Mouse (Mus musculus) liver, adult 2 months (tissue): ENCODE data around the gene Cntnap5c. TPM values are rescaled to one million over a fixed set of nuclear protein-coding genes. Genes with fewer than 3 reads are reported as not detected.

Experiments
- DNase-seq: peaks from one replicate; pipeline ENCODE4 v3.0.0-alpha.2; 2011; ENCODE audit warnings: low read depth, low spot score; ENCODE audit errors: extremely low read depth
- H3K27ac ChIP-seq: fragments of 200-500 bp; replicated peaks from 2 replicates; pipeline ENCODE4 v1.5.1; 2012; ENCODE audit warnings: low read depth, mild to moderate bottlenecking, control low read depth, inconsistent platforms, low read length; ENCODE audit not compliant: insufficient read depth
- H3K27me3 ChIP-seq: fragments of 200-500 bp; 2 replicates; pipeline ENCODE4 v1.6.1; 2012; ENCODE audit warnings: mild to moderate bottlenecking, moderate library complexity, low read length, inconsistent platforms; ENCODE audit not compliant: control insufficient read depth, insufficient read depth
- H3K36me3 ChIP-seq: fragments of 200-500 bp; 2 replicates; pipeline ENCODE4 v1.6.1; 2012; ENCODE audit warnings: low read length, inconsistent platforms; ENCODE audit not compliant: control insufficient read depth, insufficient read depth
- H3K4me1 ChIP-seq: fragments of 200-500 bp; 2 replicates; pipeline ENCODE4 v1.6.1; 2011; ENCODE audit warnings: low read length; ENCODE audit not compliant: control insufficient read depth, insufficient read depth
- H3K4me3 ChIP-seq: fragments of 200-500 bp; 2 replicates; pipeline ENCODE4 v1.5.1; 2011; ENCODE audit warnings: low read depth, mild to moderate bottlenecking, control low read depth, low read length, moderate library complexity; ENCODE audit not compliant: insufficient read depth
- H3K79me2 ChIP-seq: fragments of 200-500 bp; 2 replicates; pipeline ENCODE4 v1.6.1; 2012; ENCODE audit warnings: inconsistent platforms, mild to moderate bottlenecking, low read length, moderate library complexity; ENCODE audit not compliant: control insufficient read depth, insufficient read depth
- H3K9ac ChIP-seq: fragments of 200-500 bp; 2 replicates; pipeline ENCODE4 v1.6.1; 2012; ENCODE audit warnings: low read depth, mild to moderate bottlenecking, control low read depth, inconsistent platforms, low read length
- CTCF ChIP-seq: fragments of 200-500 bp; IDR thresholded peaks from 2 replicates; pipeline ENCODE4 v1.5.1; 2011; ENCODE audit warnings: low read depth, low read length, control low read depth
- POLR2A ChIP-seq: fragments of 200-500 bp; IDR thresholded peaks from 2 replicates; pipeline ENCODE4 v1.6.1; 2011; ENCODE audit warnings: low read length, control low read depth; ENCODE audit not compliant: insufficient read depth; ENCODE audit errors: extremely low read depth
- WGBS: fragments of 180-500 bp; shearing (Covaris S2); methylation state at CpG from one replicate; pipeline ENCODE4 v1.1.7; 2018; 5-methylcytosine and 5-hydroxymethylcytosine counted together
- polyA plus RNA-seq: library from polyadenylated mRNA; depleted of rRNA; stranded (reverse); fragments of >200 nt; gene quantifications from 2 replicates; pipeline ENCODE4 v1.2.3, GENCODE M21; 2012; rRNA removed
- total RNA-seq: library from RNA; depleted of rRNA; stranded (reverse); fragments of >200 nt; gene quantifications from 2 replicates; pipeline ENCODE4 v1.2.3, GENCODE M21; 2014; rRNA removed

Gene Cntnap5c
- total and polyA plus RNA-seq, 2 experiments = not detected

- Histone ChIP-seq H3K27me3 (no peaks in the 10 kb centered on the region), H3K36me3 (no peaks in the 10 kb centered on the region), H3K27ac (no peak overlapping the region), H3K4me3 (no peak overlapping the region), H3K9ac (no peak overlapping the region), H3K79me2 (no peaks in the 10 kb centered on the region), H3K4me1 (no peaks in the 10 kb centered on the region)
- WGBS = 64% methylated on average over 4 of the region's 4 CpGs
- no peak for DNase-seq
- TF ChIP-seq POLR2A = no peak
- TF ChIP-seq CTCF = no peak
Observed at GRCm38 (mm10) chr17:58363582-58364267, 594.4 kb downstream of the Cntnap5c start.

DNA sequence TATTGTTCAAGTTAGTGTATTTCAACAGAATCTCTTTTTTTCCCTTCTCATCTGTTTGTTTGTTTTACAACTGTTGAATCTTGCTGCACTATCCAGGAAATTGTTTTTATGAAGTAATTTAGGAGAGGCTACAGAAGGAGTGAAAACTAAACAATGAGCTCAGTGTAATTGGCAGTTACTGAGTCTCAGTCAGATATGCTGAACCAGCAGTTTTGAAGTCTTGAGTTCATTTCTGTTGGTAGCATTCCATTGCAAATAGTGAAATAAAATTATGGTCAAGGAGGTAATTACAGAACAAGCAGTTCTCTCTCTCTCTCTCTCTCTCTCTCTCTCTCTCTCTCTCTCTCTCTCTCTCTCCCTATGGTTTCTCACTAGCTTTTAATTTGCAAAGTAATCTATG is 600.7 kb downstream of the Cntnap5c start:
- Histone ChIP-seq H3K36me3 (no peaks in the 10 kb centered on the region), H3K27me3 (no peaks in the 10 kb centered on the region), H3K9ac (no peak overlapping the region), H3K4me3 (no peak overlapping the region), H3K4me1 (no peaks in the 10 kb centered on the region), H3K27ac (no peak overlapping the region), H3K79me2 (no peaks in the 10 kb centered on the region)
- DNase-seq = no peak
- TF ChIP-seq POLR2A (no peak), CTCF (no peak)

- H3K9ac ChIP-seq = no peak overlapping the region
Observed at GRCm38 (mm10) chr17:58407769-58408168, 638.4 kb downstream of the Cntnap5c start.

DNA sequence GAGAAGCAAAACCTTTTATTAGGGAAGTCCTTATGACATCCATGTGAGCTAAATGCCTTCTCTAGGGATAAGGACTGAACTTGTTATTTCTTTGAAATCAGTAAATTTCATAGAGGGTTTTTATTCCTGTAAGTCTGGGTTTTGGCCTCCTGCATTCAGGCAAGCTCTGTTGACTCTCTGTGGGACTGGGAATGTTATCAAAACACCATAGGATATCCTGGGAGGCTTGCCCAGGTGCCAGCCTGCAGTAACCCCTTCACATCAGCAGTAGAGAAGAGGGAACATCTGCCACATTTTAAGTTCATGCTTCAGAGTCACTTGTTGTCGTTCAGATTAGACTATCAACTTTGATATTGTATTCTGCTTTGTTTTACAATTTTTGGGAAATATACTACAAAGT is 639.4 kb downstream of the Cntnap5c start:
- H3K4me1 ChIP-seq = no peaks in the 10 kb centered on the region
- H3K27me3 ChIP-seq = no peaks in the 10 kb centered on the region
- no peaks in the 10 kb centered on the region for H3K79me2 ChIP-seq
- TF ChIP-seq CTCF (no peak), POLR2A (no peak)
- H3K9ac ChIP-seq = no peak overlapping the region
- no peak overlapping the region for H3K27ac ChIP-seq
- no peak overlapping the region for H3K4me3 ChIP-seq
- WGBS = 57% methylated on average over 1 of the region's 1 CpGs
- DNase-seq = no peak
- no peaks in the 10 kb centered on the region for H3K36me3 ChIP-seq

More at GRCm38 (mm10) chr17:58407769-58408168, 638.4 kb downstream of the Cntnap5c start:
- Histone ChIP-seq H3K4me3 (no peak overlapping the region), H3K36me3 (no peaks in the 10 kb centered on the region), H3K79me2 (no peaks in the 10 kb centered on the region), H3K27me3 (no peaks in the 10 kb centered on the region), H3K4me1 (no peaks in the 10 kb centered on the region), H3K27ac (no peak overlapping the region)
- no peak for TF ChIP-seq CTCF
- TF ChIP-seq POLR2A = no peak
- DNase-seq = no peak

DNA sequence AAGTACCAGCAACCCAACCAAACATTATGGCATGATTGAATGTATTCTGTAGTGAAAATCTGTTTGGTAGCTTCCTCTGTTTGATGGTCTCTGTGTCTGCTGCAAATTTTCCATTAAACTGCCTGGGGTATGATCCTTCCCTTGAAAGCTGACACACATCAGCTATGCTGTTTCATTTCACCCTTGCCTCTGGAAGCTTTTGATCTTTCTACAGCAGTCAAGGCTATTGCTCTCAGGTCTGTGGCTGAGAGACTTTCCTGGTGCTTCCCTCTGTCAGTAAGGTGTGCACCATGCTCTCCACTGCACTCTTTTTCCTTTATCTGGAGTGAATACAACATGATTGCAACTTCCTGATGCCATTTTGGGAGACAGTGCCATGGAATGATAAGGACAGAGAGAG is 668.1 kb downstream of the Cntnap5c start:
- H3K9ac ChIP-seq = no peak overlapping the region
- H3K36me3 ChIP-seq = no peaks in the 10 kb centered on the region
- no peak for DNase-seq
- no peak for TF ChIP-seq CTCF
- no peak overlapping the region for H3K27ac ChIP-seq
- H3K4me3 ChIP-seq = no peak overlapping the region
- no peaks in the 10 kb centered on the region for H3K27me3 ChIP-seq
- no peaks in the 10 kb centered on the region for H3K4me1 ChIP-seq
- H3K79me2 ChIP-seq = no peaks in the 10 kb centered on the region

Other genes with a start within 250 kb of the Cntnap5c start
- gene Vmn2r120, start 224.1 kb upstream of the Cntnap5c start, total RNA-seq = not detected in 2 replicates
- not detected in 2 replicates for gene Vmn2r120, start 224.1 kb upstream of the Cntnap5c start, polyA plus RNA-seq
- not detected in 2 replicates for gene Gm21834, start 27.4 kb upstream of the Cntnap5c start, total RNA-seq
- gene Gm21834, start 27.4 kb upstream of the Cntnap5c start, polyA plus RNA-seq = not detected in 2 replicates